Mouse (Mus musculus) neural tube, embryonic 11.5 days (tissue): ENCODE results near the gene Ufsp1. TPM values are rescaled to one million over a fixed set of nuclear protein-coding genes. Genes with fewer than 3 reads are reported as not detected.

Experiments used
- ATAC-seq: fragments of 200-750 bp; cut with Nextera tagmentation; 2 replicates; pipeline ENCODE4 v1.8.0; 2017; ENCODE audit warnings: moderate number of reproducible peaks, mild to moderate bottlenecking, moderate TSS enrichment, moderate library complexity; ENCODE audit not compliant: insufficient read depth, low FRiP score, low TSS enrichment
- DNase-seq: peaks from one replicate; pipeline ENCODE4 v3.0.0-alpha.2; 2015; ENCODE audit warnings: low spot score
- H3K27ac ChIP-seq: fragments of 300-500 bp; sonication (generic); 2 replicates; pipeline ENCODE4 v1.5.1; 2014; ENCODE audit warnings: low read depth, mild to moderate bottlenecking, low read length
- H3K27me3 ChIP-seq: fragments of 300-500 bp; sonication (generic); 2 replicates; pipeline ENCODE4 v1.6.1; 2014; ENCODE audit warnings: mild to moderate bottlenecking, low read length, mixed read lengths; ENCODE audit not compliant: control insufficient read depth, insufficient read depth
- H3K36me3 ChIP-seq: fragments of 300-500 bp; sonication (generic); 2 replicates; pipeline ENCODE4 v1.6.1; 2014; ENCODE audit warnings: mild to moderate bottlenecking, low read length, moderate library complexity, mixed read lengths; ENCODE audit not compliant: control insufficient read depth, insufficient read depth
- H3K4me1 ChIP-seq: fragments of 300-500 bp; sonication (generic); 2 replicates; pipeline ENCODE4 v1.6.1; 2014; ENCODE audit warnings: low read length, mixed read lengths; ENCODE audit not compliant: control insufficient read depth, insufficient read depth
- H3K4me2 ChIP-seq: fragments of 300-500 bp; sonication (generic); 2 replicates; pipeline ENCODE4 v1.6.1; 2014; ENCODE audit warnings: low read depth, mild to moderate bottlenecking, moderate library complexity
- H3K4me3 ChIP-seq: fragments of 300-500 bp; sonication (generic); 2 replicates; pipeline ENCODE4 v1.5.1; 2014; ENCODE audit warnings: low read depth, low read length
- H3K9ac ChIP-seq: fragments of 300-500 bp; sonication (generic); 2 replicates; pipeline ENCODE4 v1.6.1; 2014; ENCODE audit warnings: mild to moderate bottlenecking, low read length
- H3K9me3 ChIP-seq: fragments of 300-500 bp; sonication (generic); 2 replicates; pipeline ENCODE4 v1.6.1; 2016; ENCODE audit warnings: low read length; ENCODE audit not compliant: control insufficient read depth
- WGBS: fragments of 180-500 bp; shearing (Covaris S2); extraction: QIAGEN DNeasy Blood & Tissue Kit; methylation state at CpG from one replicate; pipeline ENCODE4 v1.1.7; 2014; 5-methylcytosine and 5-hydroxymethylcytosine counted together
- polyA plus RNA-seq: library from polyadenylated mRNA; unstranded; fragments of >200 nt; fragmentation: Nextera tagmentation; extraction: Ambion mirVana; gene quantifications from 2 replicates; pipeline ENCODE4 v1.2.1, GENCODE M21; 2014

Gene Ufsp1
- polyA plus RNA-seq, 1 experiment from 2014 or later: 9.3 TPM

GRCm38 (mm10) chr5:137304816-137305215 lies 10.4 kb downstream of the Ufsp1 start:
- no peak overlapping the region for H3K9ac ChIP-seq
- H3K27me3 ChIP-seq: no peaks in the 10 kb centered on the region
- H3K4me2 ChIP-seq: peak overlapping the region; percentile 61
- H3K4me3 ChIP-seq: 0 out of 2 replicates have a peak overlapping the region, but pooled peaks have one; percentile 2
- peaks cover 22% of the 10 kb centered on the region for H3K4me1 ChIP-seq
- no peak overlapping the region for H3K27ac ChIP-seq
- no peak for DNase-seq
- no peak for ATAC-seq
- 15% methylated on average over 4 of the region's 4 CpGs for WGBS
- peaks cover 24% of the 10 kb centered on the region for H3K36me3 ChIP-seq
- no peaks in the 10 kb centered on the region for H3K9me3 ChIP-seq

GRCm38 (mm10) chr5:137305822-137306221 lies 11.4 kb downstream of the Ufsp1 start:
- 43% methylated on average over 3 of the region's 3 CpGs for WGBS
- no peak overlapping the region for H3K27ac ChIP-seq

GRCm38 (mm10) chr5:137306439-137307005 lies 12.1 kb downstream of the Ufsp1 start:
- peak overlapping the region; percentile 96 for H3K27ac ChIP-seq
- 17% methylated on average over 12 of the region's 12 CpGs for WGBS

More at GRCm38 (mm10) chr5:137305822-137306221, 11.4 kb downstream of the Ufsp1 start:
- Histone ChIP-seq H3K27me3 (no peaks in the 10 kb centered on the region), H3K4me1 (peaks cover 22% of the 10 kb centered on the region), H3K9ac (peak overlapping the region; percentile 77; the same call in 1 of the 2 replicates), H3K4me3 (peak overlapping the region; percentile 60), H3K9me3 (no peaks in the 10 kb centered on the region), H3K4me2 (peak overlapping the region; percentile 61), H3K36me3 (peaks cover 17% of the 10 kb centered on the region)
- DNase-seq (no peak), ATAC-seq (no peak)

GRCm38 (mm10) chr5:137307071-137307912 lies 12.9 kb downstream of the Ufsp1 start, which contains the start of gene Srrt:
Gene Srrt (minus strand): TSS chr5:137307674.
- Histone ChIP-seq H3K9ac (peak within 1 kb of the TSS; percentile 77), H3K4me2 (peak within 1 kb of the TSS; percentile 61), H3K36me3 (peaks cover 8% of the 10 kb centered on the region), H3K27me3 (no peaks in the 10 kb centered on the region), H3K9me3 (no peaks in the 10 kb centered on the region), H3K27ac (peak within 1 kb of the TSS; percentile 96), H3K4me3 (peak within 1 kb of the TSS; percentile 60), H3K4me1 (peaks cover 22% of the 10 kb centered on the region)
- ATAC-seq (peak; percentile 83), DNase-seq (peak; percentile 94)
- WGBS: under 1% methylated on average over 54 of the region's 72 CpGs

More at GRCm38 (mm10) chr5:137306439-137307005, 12.1 kb downstream of the Ufsp1 start:
- DNase-seq (no peak), ATAC-seq (no peak)
- Histone ChIP-seq H3K4me2 (peak overlapping the region; percentile 61), H3K9ac (peak overlapping the region; percentile 77), H3K4me3 (peak overlapping the region; percentile 60), H3K9me3 (no peaks in the 10 kb centered on the region), H3K4me1 (peaks cover 22% of the 10 kb centered on the region), H3K27me3 (no peaks in the 10 kb centered on the region), H3K36me3 (peaks cover 13% of the 10 kb centered on the region)

- Histone ChIP-seq H3K9me3 (no peaks in the 10 kb centered on the region), H3K4me1 (peaks cover 30% of the 10 kb centered on the region), H3K27ac (peak overlapping the region; percentile 96; the same call in 1 of the 2 replicates), H3K4me3 (peak overlapping the region; percentile 60), H3K27me3 (no peaks in the 10 kb centered on the region), H3K36me3 (peaks cover 6% of the 10 kb centered on the region), H3K4me2 (peak overlapping the region; percentile 49), H3K9ac (peak overlapping the region; percentile 77; the same call in 1 of the 2 replicates)
- 92% methylated on average over 4 of the region's 4 CpGs for WGBS
- DNase-seq: no peak
- no peak for ATAC-seq
These were observed 13.9 kb downstream of the Ufsp1 start for GRCm38 (mm10) chr5:137308356-137308755.

GRCm38 (mm10) chr5:137313466-137314192 lies 19.2 kb downstream of the Ufsp1 start:
- peak overlapping the region; percentile 83 for H3K4me2 ChIP-seq
- peak overlapping the region; percentile 53 for H3K4me3 ChIP-seq
- H3K9ac ChIP-seq: peak overlapping the region; percentile 75
- H3K4me1 ChIP-seq: peaks cover 21% of the 10 kb centered on the region
- 0 out of 2 replicates have a peak, but pooled peaks cover 3% of the 10 kb centered on the region for H3K36me3 ChIP-seq
- peak; percentile 27; the same call in 1 of the 2 replicates for ATAC-seq
- no peak for DNase-seq
- no peaks in the 10 kb centered on the region for H3K27me3 ChIP-seq
- 0 out of 2 replicates have a peak overlapping the region, but pooled peaks have one; percentile 34 for H3K27ac ChIP-seq
- WGBS: 4% methylated on average over 22 of the region's 22 CpGs
- H3K9me3 ChIP-seq: no peaks in the 10 kb centered on the region

- Histone ChIP-seq H3K4me2 (peak within 1 kb of the TSS; percentile 83), H3K27ac (peak within 1 kb of the TSS; percentile 34; the same call in 1 of the 2 replicates), H3K27me3 (no peaks in the 10 kb centered on the region), H3K36me3 (peaks cover 3% of the 10 kb centered on the region; the same call in 1 of the 2 replicates), H3K9me3 (no peaks in the 10 kb centered on the region), H3K4me1 (peaks cover 21% of the 10 kb centered on the region), H3K9ac (peak within 1 kb of the TSS; percentile 75), H3K4me3 (peak within 1 kb of the TSS; percentile 53)
- ATAC-seq: peak; percentile 83
- 16% methylated on average over 30 of the region's 30 CpGs for WGBS
- peak; percentile 90 for DNase-seq
These were observed 20.0 kb downstream of the Ufsp1 start, which contains the start of gene Trip6 for GRCm38 (mm10) chr5:137314193-137315083. Gene Trip6 (minus strand): TSS chr5:137314404.
